ENCODE assay signal across 8 mouse cellular contexts in genomic region chr19:41763870-41764660, GRCm38 (mm10). TPM values are rescaled to one million over a fixed set of nuclear protein-coding genes. Genes with fewer than 3 reads are reported as not detected.
DNase-seq lines count a peak whose midpoint lies in the region; ATAC-seq and TF ChIP-seq lines count a peak whose summit lies in the region.

No protein-coding gene starts in this region.

- WGBS in kidney, embryonic 14.5 days: 27% methylated on average over 12 of the region's 12 CpGs
- WGBS in limb, embryonic 14.5 days: 30% methylated on average over 12 of the region's 12 CpGs

- peak; percentile 70 to 96 for DNase-seq in heart, adult 18-20 months
- no peak for DNase-seq in heart, adult 11 months
- peak; percentile 87 for DNase-seq in embryo, embryonic 11 days
- peak; percentile 95 for DNase-seq in limb, embryonic 14.5 days (ENCODE audit: low spot score)
- DNase-seq in monocyte, adult 2 months (ENCODE audit: low read depth in 1 of 2, low spot score in 2 of 2): peak; percentile 34 to 75
- peak; percentile 72 to 80 for DNase-seq in spleen, postnatal 36 days (ENCODE audit: low spot score in 2 of 2)

- H3K27me3 ChIP-seq in kidney, embryonic 14.5 days (ENCODE audit: control insufficient read depth, insufficient read depth, low read length): no peaks in the 10 kb centered on the region
- no peaks in the 10 kb centered on the region for H3K27me3 ChIP-seq in limb, embryonic 14.5 days (ENCODE audit: control insufficient read depth, insufficient read depth, low read length)

- H3K9me3 ChIP-seq in kidney, embryonic 14.5 days (ENCODE audit: control insufficient read depth, low read length): no peaks in the 10 kb centered on the region
- no peaks in the 10 kb centered on the region for H3K9me3 ChIP-seq in limb, embryonic 14.5 days (ENCODE audit: control insufficient read depth, low read length)

- ATAC-seq in granulocyte monocyte progenitor cell, adult 5-6 weeks (replicated peaks; ENCODE audit: poor library complexity, severe bottlenecking): peak; percentile 72
- ATAC-seq in kidney, embryonic 14.5 days (ENCODE audit: low FRiP score, low TSS enrichment): peak; percentile 47; the same call in 1 of the 2 replicates
- ATAC-seq in limb, embryonic 14.5 days (ENCODE audit: low FRiP score, low read depth): peak; percentile 71; the same call in 1 of the 2 replicates

- no peak overlapping the region for H3K4me2 ChIP-seq in kidney, embryonic 14.5 days (replicated peaks; ENCODE audit: low read depth, low read length)
- H3K4me2 ChIP-seq in limb, embryonic 14.5 days (replicated peaks; ENCODE audit: low read depth, low read length, severe bottlenecking): no peak overlapping the region

- no peak overlapping the region for H3K9ac ChIP-seq in kidney, embryonic 14.5 days (ENCODE audit: low read depth, low read length)
- H3K9ac ChIP-seq in limb, embryonic 14.5 days (ENCODE audit: low read depth, low read length, severe bottlenecking): no peak overlapping the region

- peaks cover 17% of the 10 kb centered on the region for H3K36me3 ChIP-seq in kidney, embryonic 14.5 days (ENCODE audit: control insufficient read depth, insufficient read depth, low read length)
- peaks cover 15% of the 10 kb centered on the region for H3K36me3 ChIP-seq in limb, embryonic 14.5 days (ENCODE audit: control insufficient read depth, insufficient read depth, low read length)

- no peak overlapping the region for H3K4me3 ChIP-seq in kidney, embryonic 14.5 days (ENCODE audit: low read length)
- H3K4me3 ChIP-seq in limb, embryonic 14.5 days (replicated peaks; ENCODE audit: low read length): no peak overlapping the region

- H3K27ac ChIP-seq in kidney, embryonic 14.5 days (ENCODE audit: low read depth, low read length): no peak overlapping the region
- H3K27ac ChIP-seq in limb, embryonic 14.5 days (replicated peaks; ENCODE audit: low read depth, low read length): no peak overlapping the region

- no peak for TF ChIP-seq POLR2A in limb, embryonic 14.5 days (IDR thresholded peaks at IDR 0.05; ENCODE audit: borderline replicate concordance, extremely low read depth, insufficient read depth, insufficient read length)

- H3K4me1 ChIP-seq in kidney, embryonic 14.5 days (ENCODE audit: control insufficient read depth, insufficient read depth, low read length): no peaks in the 10 kb centered on the region
- H3K4me1 ChIP-seq in limb, embryonic 14.5 days (ENCODE audit: control insufficient read depth, insufficient read depth, low read length): no peaks in the 10 kb centered on the region

RNA-seq across cellular contexts. Expression of gene Slit1, which starts 20.6 kb away (rescaled TPM):
- under 1 TPM; 0.07 to 0.08 TPM for total RNA-seq in heart, adult 18-20 months (2021)
- 0.30 TPM in 1 of 2 replicates, not detected in the other for total RNA-seq in granulocyte monocyte progenitor cell, adult 5-6 weeks (2014; fragmentation: Nextera tagmentation)
- 0.15 and 0.17 TPM in 2 replicates for total RNA-seq in granulocyte monocyte progenitor cell, adult 5-6 weeks (2017)
- 4.7 and 6.0 TPM in 2 replicates for polyA plus RNA-seq in kidney, embryonic 14.5 days (2014; fragmentation: Nextera tagmentation; extraction: Ambion mirVana)
- 0.68 and 0.85 TPM in 2 replicates for polyA plus RNA-seq in limb, embryonic 14.5 days (2012; rRNA removed)
- polyA plus RNA-seq in limb, embryonic 14.5 days (2014; fragmentation: Nextera tagmentation; extraction: Ambion mirVana): 0.14 and 0.50 TPM in 2 replicates

RNA-seq across cellular contexts. Expression of gene Arhgap19, which starts 37.8 kb away (rescaled TPM):
- 1 to 10 TPM; 2.0 to 2.6 TPM for total RNA-seq in heart, adult 18-20 months (2021)
- 19.8 and 25.9 TPM in 2 replicates for total RNA-seq in granulocyte monocyte progenitor cell, adult 5-6 weeks (2014; fragmentation: Nextera tagmentation)
- total RNA-seq in granulocyte monocyte progenitor cell, adult 5-6 weeks (2017): 43.2 and 55.3 TPM in 2 replicates
- polyA plus RNA-seq in kidney, embryonic 14.5 days (2014; fragmentation: Nextera tagmentation; extraction: Ambion mirVana): 23.9 and 38.1 TPM in 2 replicates
- polyA plus RNA-seq in limb, embryonic 14.5 days (2012; rRNA removed): 19.7 and 19.9 TPM in 2 replicates
- polyA plus RNA-seq in limb, embryonic 14.5 days (2014; fragmentation: Nextera tagmentation; extraction: Ambion mirVana): 18.8 and 19.1 TPM in 2 replicates

Comparison
In these comparisons a context has a peak if more than half of its experiments do, and no peak if none do; other contexts are left out.
1. RNA of gene Arhgap19, which starts 37.8 kb away (total RNA-seq): 19.8 to 55.3 TPM in granulocyte monocyte progenitor cell, adult 5-6 weeks; 2.0 to 2.6 TPM in heart, adult 18-20 months; every median in the first group is over 4 times any median in the second.
2. Peak in every context shown above with its lines, with median percentiles within 50 percentile points of each other: ATAC-seq.